Mouse (Mus musculus) kidney, postnatal 0 days (tissue): ENCODE measurements around the gene Nol3. TPM values are rescaled to one million over a fixed set of nuclear protein-coding genes. Genes with fewer than 3 reads are reported as not detected.

Experiments
- ATAC-seq: fragments of 200-750 bp; cut with Nextera tagmentation; replicated peaks from 2 replicates; pipeline ENCODE4 v1.8.0; 2017; ENCODE audit warnings: low read depth, moderate number of reproducible peaks, moderate TSS enrichment, moderate library complexity; ENCODE audit not compliant: low FRiP score
- DNase-seq: peaks from one replicate; pipeline ENCODE4 v3.0.0-alpha.2; 2016; ENCODE audit warnings: low spot score
- H3K27ac ChIP-seq: fragments of 300-500 bp; sonication (generic); 2 replicates; pipeline ENCODE4 v1.5.1; 2014; ENCODE audit warnings: mild to moderate bottlenecking
- H3K27me3 ChIP-seq: fragments of 300-500 bp; sonication (generic); 2 replicates; pipeline ENCODE4 v1.6.1; 2014; ENCODE audit warnings: low read length, mixed read lengths; ENCODE audit not compliant: insufficient read depth
- H3K36me3 ChIP-seq: fragments of 300-500 bp; sonication (generic); 2 replicates; pipeline ENCODE4 v1.6.1; 2014; ENCODE audit warnings: low read length, mixed read lengths; ENCODE audit not compliant: insufficient read depth
- H3K4me1 ChIP-seq: fragments of 300-500 bp; sonication (generic); replicated peaks from 2 replicates; pipeline ENCODE4 v1.6.1; 2014; ENCODE audit warnings: antibody characterized with exemption, low read length, mixed read lengths; ENCODE audit not compliant: insufficient read depth
- H3K4me2 ChIP-seq: fragments of 300-500 bp; sonication (generic); 2 replicates; pipeline ENCODE4 v1.6.1; 2014; ENCODE audit warnings: mild to moderate bottlenecking, low read length, moderate library complexity, mixed read lengths
- H3K4me3 ChIP-seq: fragments of 300-500 bp; sonication (generic); replicated peaks from 2 replicates; pipeline ENCODE4 v1.5.1; 2014; ENCODE audit warnings: low read depth, low read length
- H3K9ac ChIP-seq: fragments of 300-500 bp; sonication (generic); 2 replicates; pipeline ENCODE4 v1.6.1; 2014; ENCODE audit warnings: low read depth, low read length
- H3K9me3 ChIP-seq: fragments of 300-500 bp; sonication (generic); replicated peaks from 2 replicates; pipeline ENCODE4 v1.6.1; 2016; ENCODE audit warnings: low read length, inconsistent platforms, mixed read lengths
- CTCF ChIP-seq: IDR thresholded peaks from 2 replicates; pipeline ENCODE4 v1.5.1; 2016; ENCODE audit warnings: antibody characterized with exemption, low read depth, mild to moderate bottlenecking, moderate library complexity
- WGBS: fragments of 180-500 bp; shearing (Covaris S2); extraction: QIAGEN DNeasy Blood & Tissue Kit; methylation state at CpG from one replicate; pipeline ENCODE4 v1.1.7; 2014; 5-methylcytosine and 5-hydroxymethylcytosine counted together
- polyA plus RNA-seq: library from polyadenylated mRNA; unstranded; fragments of >200 nt; fragmentation: Nextera tagmentation; extraction: Ambion mirVana; gene quantifications from 2 replicates; pipeline ENCODE4 v1.2.1, GENCODE M21; 2015

Gene Nol3
- polyA plus RNA-seq, 1 experiment from 2014 or later, result 0.29 TPM

DNA sequence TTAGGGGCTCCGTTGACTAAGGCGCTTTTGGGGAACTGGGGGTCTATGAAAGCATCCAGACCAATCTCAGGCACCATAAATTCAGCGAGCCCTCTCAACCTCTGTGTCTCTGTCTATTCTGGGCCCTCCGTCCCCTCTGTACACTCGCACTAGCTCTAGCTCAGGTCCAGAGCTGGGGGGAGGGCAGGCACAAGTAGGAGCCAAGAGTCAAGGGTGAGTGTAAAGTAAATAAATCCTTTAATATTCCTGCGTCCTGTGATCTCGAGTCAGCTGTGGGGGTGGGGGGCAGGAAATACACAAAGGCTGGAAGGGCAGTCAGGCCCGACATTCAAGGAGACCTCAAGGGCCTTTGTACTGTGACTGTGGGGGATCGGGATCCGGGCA, 6.9 kb upstream of the Nol3 start:
- no peak for TF ChIP-seq CTCF
- Histone ChIP-seq H3K36me3 (no peaks in the 10 kb centered on the region), H3K9me3 (no peaks in the 10 kb centered on the region), H3K27ac (0 out of 2 replicates have a peak overlapping the region, but pooled peaks have one; percentile 25), H3K4me3 (peak overlapping the region; percentile 43), H3K4me2 (peak overlapping the region; percentile 86), H3K9ac (peak overlapping the region; percentile 43; the same call in 1 of the 2 replicates), H3K27me3 (peaks cover 69% of the 10 kb centered on the region), H3K4me1 (peaks cover 15% of the 10 kb centered on the region; the same call in 1 of the 2 replicates)
- ATAC-seq (no peak), DNase-seq (peak; percentile 16)
- WGBS, result 2% methylated on average over 10 of the region's 10 CpGs

GRCm38 (mm10) chr8:105269461-105269947, 6.4 kb upstream of the Nol3 start, which contains the start of gene Hsf4:
Gene Hsf4 (plus strand): TSS chr8:105269801.
- DNase-seq (peak; percentile 27), ATAC-seq (peak; percentile 8; the same call in 1 of the 2 replicates)
- peak within 1 kb of the TSS; percentile 43 for H3K4me3 ChIP-seq
- H3K9ac ChIP-seq, result peak within 1 kb of the TSS; percentile 43; the same call in 1 of the 2 replicates
- peak within 1 kb of the TSS; percentile 86 for H3K4me2 ChIP-seq
- no peaks in the 10 kb centered on the region for H3K36me3 ChIP-seq
- WGBS, result 0% methylated on average over 40 of the region's 42 CpGs
- peaks cover 74% of the 10 kb centered on the region for H3K27me3 ChIP-seq
- H3K9me3 ChIP-seq, result no peaks in the 10 kb centered on the region
- TF ChIP-seq CTCF, result no peak
- H3K4me1 ChIP-seq, result peaks cover 15% of the 10 kb centered on the region; the same call in 1 of the 2 replicates
- H3K27ac ChIP-seq, result 0 out of 2 replicates have a peak within 1 kb of the TSS, but pooled peaks have one; percentile 25

DNA sequence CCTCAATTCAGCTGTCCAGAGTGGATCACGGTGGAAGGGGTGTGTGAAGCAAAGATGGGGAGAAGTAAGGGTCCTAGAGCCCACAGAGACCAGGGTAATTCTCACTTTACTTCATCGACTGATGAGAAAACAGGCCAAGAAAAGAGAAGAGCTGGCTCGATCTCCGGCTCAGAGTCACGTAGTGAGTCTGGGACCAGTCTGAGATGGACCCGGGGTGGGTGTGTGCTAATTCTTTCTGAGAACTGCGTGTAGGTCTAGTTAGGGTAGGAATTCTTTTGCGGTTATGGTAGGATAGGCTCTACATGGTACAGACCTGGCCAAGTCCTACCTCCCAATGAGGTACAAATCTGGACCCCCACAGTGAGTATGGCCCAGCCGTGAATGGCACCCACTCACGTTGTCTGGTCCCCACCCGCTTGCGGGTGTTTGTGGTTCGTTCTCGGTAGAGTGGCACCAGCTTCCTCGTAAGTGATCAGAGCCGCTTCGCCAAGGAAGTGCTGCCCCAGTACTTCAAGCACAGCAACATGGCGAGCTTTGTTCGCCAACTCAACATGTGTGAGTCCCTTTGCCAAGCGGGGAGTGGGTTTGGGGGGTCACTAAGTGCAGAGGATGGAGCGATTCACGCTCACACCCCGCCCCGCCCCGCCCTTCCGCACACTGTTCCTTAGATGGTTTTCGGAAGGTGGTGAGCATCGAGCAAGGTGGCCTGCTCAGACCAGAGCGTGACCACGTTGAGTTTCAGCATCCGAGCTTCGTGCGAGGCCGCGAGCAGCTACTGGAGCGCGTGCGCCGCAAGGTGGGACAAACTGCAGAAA, 5.6 kb upstream of the Nol3 start:
- Histone ChIP-seq H3K4me1 (peaks cover 15% of the 10 kb centered on the region; the same call in 1 of the 2 replicates), H3K27me3 (peaks cover 77% of the 10 kb centered on the region), H3K9me3 (no peaks in the 10 kb centered on the region), H3K4me3 (peak overlapping the region; percentile 43), H3K4me2 (peak overlapping the region; percentile 86), H3K36me3 (no peaks in the 10 kb centered on the region), H3K27ac (no peak overlapping the region), H3K9ac (peak overlapping the region; percentile 43; the same call in 1 of the 2 replicates)
- no peak for DNase-seq
- TF ChIP-seq CTCF, result no peak
- ATAC-seq, result no peak
- 4% methylated on average over 39 of the region's 39 CpGs for WGBS

- ATAC-seq (no peak), DNase-seq (no peak)
- Histone ChIP-seq H3K4me2 (no peak overlapping the region), H3K36me3 (no peaks in the 10 kb centered on the region), H3K27me3 (peaks cover 77% of the 10 kb centered on the region), H3K9me3 (no peaks in the 10 kb centered on the region), H3K27ac (no peak overlapping the region), H3K4me1 (peaks cover 15% of the 10 kb centered on the region; the same call in 1 of the 2 replicates), H3K9ac (no peak overlapping the region), H3K4me3 (no peak overlapping the region)
- 2% methylated on average over 11 of the region's 11 CpGs for WGBS
- TF ChIP-seq CTCF, result no peak
These were observed 5.1 kb upstream of the Nol3 start for GRCm38 (mm10) chr8:105270916-105271186.

- Histone ChIP-seq H3K27me3 (peaks cover 66% of the 10 kb centered on the region), H3K9me3 (no peaks in the 10 kb centered on the region), H3K4me3 (0 out of 2 replicates have a peak overlapping the region, but pooled peaks have one; percentile 31), H3K36me3 (no peaks in the 10 kb centered on the region), H3K4me1 (0 out of 2 replicates have a peak, but pooled peaks cover 2% of the 10 kb centered on the region), H3K4me2 (peak overlapping the region; percentile 69), H3K9ac (no peak overlapping the region), H3K27ac (no peak overlapping the region)
- DNase-seq (no peak), ATAC-seq (no peak)
- TF ChIP-seq CTCF, result no peak
- 6% methylated on average over 11 of the region's 11 CpGs for WGBS
These were observed 553 bp upstream of the Nol3 start for GRCm38 (mm10) chr8:105275387-105275786.

DNA sequence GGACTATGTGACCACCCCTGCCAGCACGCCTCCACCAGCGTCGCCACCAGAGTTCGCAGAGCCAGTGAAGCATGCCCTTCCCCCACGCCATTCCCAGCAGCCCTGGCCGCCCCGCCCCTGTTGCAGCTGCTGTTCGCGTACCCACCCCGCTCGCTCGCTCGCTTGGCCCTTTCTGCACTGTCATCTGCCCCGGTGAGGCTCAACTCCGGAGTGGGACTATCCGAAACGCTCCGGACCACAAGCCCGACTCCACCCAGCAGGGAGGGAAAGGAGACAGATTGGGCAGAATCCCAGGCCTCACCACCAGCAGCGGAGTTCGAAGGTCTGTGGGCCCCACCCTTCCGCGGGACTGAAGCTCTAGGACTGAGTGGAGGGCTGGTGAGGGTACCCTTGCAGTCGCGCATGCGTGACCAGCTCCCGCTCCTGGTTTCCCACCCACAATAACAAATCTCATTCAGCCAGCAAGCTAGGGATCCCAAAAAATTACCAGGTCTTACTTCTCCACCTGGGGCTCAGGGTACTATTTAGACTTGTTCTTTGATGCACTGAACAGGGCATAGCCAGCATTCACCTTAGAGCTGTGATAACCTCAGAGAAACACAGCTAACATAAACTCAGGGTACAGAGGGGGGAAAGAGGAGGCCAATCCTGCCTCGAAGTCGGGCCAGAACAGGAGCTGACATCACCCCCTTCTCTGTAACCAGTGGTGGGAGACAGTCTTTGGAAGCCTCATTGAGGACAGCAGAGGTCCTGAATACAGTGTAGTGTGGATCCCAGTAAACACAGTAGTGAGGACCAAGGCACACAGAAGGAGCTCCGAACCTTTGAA, 566 bp downstream of the Nol3 start:
- Histone ChIP-seq H3K4me1 (0 out of 2 replicates have a peak, but pooled peaks cover 2% of the 10 kb centered on the region), H3K27me3 (peaks cover 55% of the 10 kb centered on the region), H3K9me3 (no peaks in the 10 kb centered on the region), H3K36me3 (no peaks in the 10 kb centered on the region; the same call in 1 of the 2 replicates), H3K9ac (0 out of 2 replicates have a peak overlapping the region, but pooled peaks have one; percentile 31), H3K4me3 (peak overlapping the region; percentile 31), H3K27ac (no peak overlapping the region), H3K4me2 (peak overlapping the region; percentile 69)
- DNase-seq (peak; percentile 51), ATAC-seq (peak; percentile 24)
- WGBS, result 4% methylated on average over 30 of the region's 30 CpGs
- TF ChIP-seq CTCF, result 0 out of 2 replicates have a peak, but pooled peaks have one; percentile 4
